Mouse (Mus musculus) spleen, adult 2 months (tissue): ENCODE results near the gene Tsr3. TPM values are rescaled to one million over a fixed set of nuclear protein-coding genes. Genes with fewer than 3 reads are reported as not detected.
A peak's percentile ranks its signal among the peaks of the same experiment; 100 is the strongest.

ENCODE experiments used
- DNase-seq, 2 experiments: peaks; one replicate each; pipeline versions ENCODE4 v3.0.0 to v3.0.0-alpha.2; 2012 to 2021; ENCODE audit warnings: low spot score in 2 of 2, low read depth in 1 of 2
- H3K27ac ChIP-seq: fragments of 200-500 bp; 2 replicates; pipeline ENCODE4 v1.5.1; 2012; ENCODE audit warnings: low read length, inconsistent platforms; ENCODE audit not compliant: insufficient read depth
- H3K27me3 ChIP-seq: fragments of 200-500 bp; 2 replicates; pipeline ENCODE4 v1.6.1; 2012; ENCODE audit warnings: mild to moderate bottlenecking, moderate library complexity, low read length, inconsistent platforms; ENCODE audit not compliant: control insufficient read depth, insufficient read depth
- H3K36me3 ChIP-seq: fragments of 200-500 bp; 2 replicates; pipeline ENCODE4 v1.6.1; 2012; ENCODE audit warnings: mild to moderate bottlenecking, low read length, inconsistent platforms; ENCODE audit not compliant: control insufficient read depth, insufficient read depth
- H3K4me1 ChIP-seq: fragments of 200-500 bp; 2 replicates; pipeline ENCODE4 v1.6.1; 2011; ENCODE audit warnings: inconsistent platforms; ENCODE audit not compliant: control insufficient read depth, insufficient read depth, insufficient read length
- H3K4me3 ChIP-seq: fragments of 200-500 bp; 2 replicates; pipeline ENCODE4 v1.5.1; 2011; ENCODE audit warnings: mild to moderate bottlenecking, inconsistent platforms; ENCODE audit not compliant: insufficient read depth, insufficient read length; ENCODE audit errors: extremely low read depth
- CTCF ChIP-seq: fragments of 200-500 bp; IDR thresholded peaks from 2 replicates; pipeline ENCODE4 v1.5.1; 2011; ENCODE audit warnings: mild to moderate bottlenecking, inconsistent platforms; ENCODE audit not compliant: insufficient read depth, insufficient read length, insufficient replicate concordance; ENCODE audit errors: extremely low read depth
- POLR2A ChIP-seq: fragments of 200-500 bp; IDR thresholded peaks from 2 replicates; pipeline ENCODE4 v1.6.1; 2011; ENCODE audit warnings: low read depth, low read length, inconsistent platforms
- WGBS: fragments of 180-500 bp; shearing (Covaris S2); methylation state at CpG from one replicate; pipeline ENCODE4 v1.1.7; 2018; 5-methylcytosine and 5-hydroxymethylcytosine counted together
- polyA plus RNA-seq: library from polyadenylated mRNA; depleted of rRNA; stranded (reverse); fragments of >200 nt; gene quantifications from 2 replicates; pipeline ENCODE4 v1.2.3, GENCODE M21; 2012; rRNA removed

Tsr3 gene
- polyA plus RNA-seq, 1 experiment, result 13.1 TPM

DNA sequence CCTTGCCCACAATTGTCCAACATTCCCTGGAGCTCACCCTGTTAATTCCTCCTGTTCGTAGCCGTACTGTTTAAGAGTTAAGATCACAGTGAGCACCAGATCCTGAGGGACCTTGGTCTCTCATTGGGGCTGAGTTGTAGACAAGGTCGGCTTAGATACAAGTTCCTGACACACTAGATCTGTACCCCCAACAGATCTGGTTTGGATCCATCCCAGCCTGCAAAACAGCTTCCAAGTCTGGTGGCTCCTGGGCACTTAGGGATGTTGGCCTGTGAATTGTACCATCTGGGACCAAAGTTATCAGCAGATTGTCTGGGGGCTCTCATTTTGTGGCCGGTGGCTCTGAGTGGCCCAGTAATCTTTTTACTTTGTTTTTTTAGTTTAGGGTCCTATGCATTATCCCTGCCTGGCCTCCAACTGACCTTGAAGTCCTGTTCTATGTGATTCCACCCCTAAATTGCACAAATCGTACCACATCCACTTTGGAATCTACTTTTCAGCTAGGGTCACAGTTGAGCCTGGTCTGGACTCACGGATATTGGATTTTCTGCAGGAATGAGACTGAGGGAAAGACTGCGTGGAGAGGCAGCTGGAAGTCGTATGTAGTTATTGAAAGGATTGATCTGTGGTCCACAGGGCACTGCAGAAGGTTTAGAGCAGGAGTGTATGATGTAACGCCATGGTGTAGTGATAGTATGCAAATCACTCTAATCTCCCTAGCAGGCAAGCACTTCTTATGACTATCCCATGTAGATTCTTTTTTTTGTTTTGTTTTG lies 34.8 kb downstream of the Tsr3 start, which contains the start of gene Ube2i:
Gene Ube2i, minus strand, starts transcription at position 52 of the 776 bp plus-strand sequence.
- no peak for DNase-seq
- H3K27ac ChIP-seq, result peak within 1 kb of the TSS; percentile 99
- no peak for TF ChIP-seq CTCF
- no peak for TF ChIP-seq POLR2A
- H3K36me3 ChIP-seq, result no peaks in the 10 kb centered on the region
- peaks cover 13% of the 10 kb centered on the region; the same call in 1 of the 2 replicates for H3K4me1 ChIP-seq
- H3K27me3 ChIP-seq, result no peaks in the 10 kb centered on the region
- peak within 1 kb of the TSS; percentile 75 for H3K4me3 ChIP-seq
- WGBS, result 81% methylated on average over 9 of the region's 9 CpGs

DNA sequence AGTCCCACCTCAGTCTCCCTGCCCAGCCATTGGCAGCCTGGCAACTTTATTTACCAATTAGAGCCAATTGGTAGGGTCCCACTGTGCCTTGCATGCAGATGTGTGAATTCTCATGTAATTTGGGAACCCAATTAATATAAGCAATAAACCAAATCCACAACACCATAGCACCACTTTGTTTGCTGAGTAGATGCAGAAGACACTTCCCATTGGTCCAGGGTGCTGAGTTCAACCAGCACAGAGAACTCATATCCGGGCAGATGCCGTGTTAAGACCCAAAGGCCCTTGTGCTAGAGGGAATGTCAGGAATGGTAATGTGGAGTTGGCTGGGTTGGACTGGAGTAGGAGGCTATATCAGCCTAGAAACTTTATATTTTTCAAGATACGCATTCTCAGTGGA lies 35.9 kb downstream of the Tsr3 start:
- TF ChIP-seq POLR2A, result no peak
- no peak for TF ChIP-seq CTCF
- no peaks in the 10 kb centered on the region for H3K36me3 ChIP-seq
- peaks cover 13% of the 10 kb centered on the region; the same call in 1 of the 2 replicates for H3K4me1 ChIP-seq
- H3K27me3 ChIP-seq, result no peaks in the 10 kb centered on the region
- H3K27ac ChIP-seq, result no peak overlapping the region
- no peak overlapping the region for H3K4me3 ChIP-seq
- WGBS, result 96% methylated on average over 3 of the region's 3 CpGs
- no peak for DNase-seq

DNA sequence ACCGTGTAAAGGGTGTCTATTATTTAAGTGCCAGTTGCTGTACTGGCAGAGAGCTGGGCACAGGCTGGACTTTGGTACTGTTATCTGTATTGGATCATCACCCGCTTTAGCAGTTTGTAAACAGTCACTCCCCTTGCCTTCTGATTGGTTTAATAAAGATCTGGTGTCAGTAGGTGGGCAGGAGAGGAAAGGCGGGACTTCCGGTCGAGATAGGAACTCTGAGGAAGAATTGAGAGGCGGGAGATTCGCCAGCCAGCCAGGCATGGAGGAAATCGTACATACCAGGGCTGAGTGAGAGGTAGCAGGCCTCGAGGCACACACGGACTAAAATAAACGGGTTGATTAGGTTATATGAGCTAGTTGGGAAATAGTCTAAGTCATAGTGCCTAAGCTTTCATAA lies 42.2 kb downstream of the Tsr3 start:
- DNase-seq, result peak in 1 of 2 experiments; percentile 31
- Histone ChIP-seq H3K4me1 (no peaks in the 10 kb centered on the region), H3K4me3 (no peak overlapping the region), H3K27ac (no peak overlapping the region), H3K27me3 (no peaks in the 10 kb centered on the region), H3K36me3 (no peaks in the 10 kb centered on the region)
- TF ChIP-seq CTCF (no peak), POLR2A (no peak)
- 41% methylated on average over 11 of the region's 11 CpGs for WGBS

DNA sequence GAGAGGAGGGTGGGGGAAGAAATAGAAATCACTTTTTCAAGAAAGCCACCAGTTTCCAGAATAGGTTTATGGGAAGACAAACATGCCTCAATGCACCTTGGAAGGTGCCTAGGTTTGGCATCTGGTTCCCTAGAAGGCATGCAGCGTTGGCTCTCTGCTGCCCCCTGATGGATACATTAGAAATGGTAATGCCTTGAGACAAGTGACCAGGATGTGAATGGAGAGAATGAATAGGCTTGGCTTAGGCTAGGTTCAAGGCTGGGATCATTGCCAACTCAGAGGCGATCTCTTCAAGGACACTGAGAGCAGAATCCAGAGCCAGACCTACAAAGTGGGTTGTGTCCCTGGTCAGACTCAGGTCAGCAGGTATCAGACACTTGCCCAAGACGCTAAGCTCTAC lies 45.1 kb downstream of the Tsr3 start:
- H3K27ac ChIP-seq, result no peak overlapping the region
- no peaks in the 10 kb centered on the region for H3K4me1 ChIP-seq
- H3K4me3 ChIP-seq, result no peak overlapping the region
- no peaks in the 10 kb centered on the region for H3K36me3 ChIP-seq
- DNase-seq, result peak; percentile 45 to 69
- H3K27me3 ChIP-seq, result no peaks in the 10 kb centered on the region
- WGBS, result 26% methylated on average over 3 of the region's 3 CpGs
- TF ChIP-seq CTCF (peak; percentile 93; the same call in 1 of the 2 replicates), POLR2A (no peak)

DNA sequence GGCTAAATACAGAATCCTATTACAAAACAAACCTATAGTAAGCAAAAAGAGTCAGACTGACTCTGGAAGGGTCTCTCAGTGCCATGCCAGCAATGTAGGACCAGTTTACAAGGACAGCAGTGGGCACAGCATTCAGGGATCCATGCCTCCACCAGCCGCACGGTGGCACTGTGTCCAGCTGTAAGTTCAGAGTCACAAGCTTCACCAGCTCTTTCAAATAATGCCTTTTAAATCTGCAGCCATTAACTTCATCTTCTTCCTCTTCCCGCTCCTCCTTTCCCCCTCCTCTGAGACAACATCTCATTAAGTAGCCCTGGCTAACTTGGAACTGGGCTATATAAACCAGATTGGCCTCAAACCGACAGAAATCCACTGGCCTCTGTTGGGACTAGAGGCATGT lies 48.9 kb downstream of the Tsr3 start:
- peak; percentile 64; the same call in 1 of the 2 replicates for TF ChIP-seq CTCF
- TF ChIP-seq POLR2A, result no peak
- DNase-seq, result peak in 1 of 2 experiments; percentile 47

DNA sequence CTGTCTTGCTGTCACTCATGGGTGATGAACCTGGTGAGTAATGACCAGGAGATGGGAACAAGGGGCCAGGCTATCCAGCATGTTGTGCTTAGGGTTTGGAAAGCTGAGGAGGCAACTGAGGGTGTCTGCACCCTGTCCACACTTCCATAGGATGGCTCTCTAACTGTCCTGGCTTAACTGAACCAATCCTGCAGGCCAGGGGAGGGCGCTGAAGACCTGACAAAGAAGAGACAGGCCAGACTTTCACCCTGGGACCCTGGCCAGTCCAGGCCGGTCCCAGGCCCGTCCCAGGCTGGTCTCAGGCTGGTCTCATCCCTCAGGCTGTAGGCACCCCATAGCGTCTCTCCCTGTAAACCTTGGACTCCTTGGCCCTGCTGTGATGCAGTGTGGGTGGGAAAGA lies 50.4 kb downstream of the Tsr3 start:
- no peak for DNase-seq
- WGBS, result 41% methylated on average over 4 of the region's 4 CpGs
- H3K27ac ChIP-seq, result no peak overlapping the region
- no peaks in the 10 kb centered on the region for H3K4me1 ChIP-seq
- TF ChIP-seq CTCF, result no peak
- no peak for TF ChIP-seq POLR2A
- no peaks in the 10 kb centered on the region for H3K27me3 ChIP-seq
- H3K4me3 ChIP-seq, result no peak overlapping the region
- H3K36me3 ChIP-seq, result no peaks in the 10 kb centered on the region

More for the DNA sequence above, 48.9 kb downstream of the Tsr3 start:
- Histone ChIP-seq H3K4me3 (no peak overlapping the region), H3K27ac (no peak overlapping the region), H3K36me3 (no peaks in the 10 kb centered on the region), H3K4me1 (no peaks in the 10 kb centered on the region), H3K27me3 (no peaks in the 10 kb centered on the region)
- 20% methylated on average over 4 of the region's 4 CpGs for WGBS

Other genes with a start within 250 kb of the Tsr3 start
- gene Cramp1l, start 224.4 kb upstream of the Tsr3 start, polyA plus RNA-seq, result 12.6 and 15.3 TPM in 2 replicates
- gene Ift140, start 224.1 kb upstream of the Tsr3 start, polyA plus RNA-seq, result 31.5 and 33.2 TPM in 2 replicates
- gene Tmem204, start 156.6 kb upstream of the Tsr3 start, polyA plus RNA-seq, result 37.6 and 46.7 TPM in 2 replicates
- 20.7 and 22.6 TPM in 2 replicates for gene Telo2, start 124.2 kb upstream of the Tsr3 start, polyA plus RNA-seq
- not detected in 2 replicates for gene Ptx4, start 119.4 kb upstream of the Tsr3 start, polyA plus RNA-seq
- 27.0 and 29.9 TPM in 2 replicates for gene Clcn7, start 106.8 kb upstream of the Tsr3 start, polyA plus RNA-seq
- 0.04 TPM in 1 of 2 replicates, not detected in the other for gene Ccdc154, start 77.7 kb upstream of the Tsr3 start, polyA plus RNA-seq
- not detected in 2 replicates for gene Gm38655, start 64.7 kb upstream of the Tsr3 start, polyA plus RNA-seq
- gene BC003965, start 55.6 kb upstream of the Tsr3 start, polyA plus RNA-seq, result 9.1 and 10.0 TPM in 2 replicates
- 30.4 and 32.0 TPM in 2 replicates for gene Unkl, start 51.8 kb upstream of the Tsr3 start, polyA plus RNA-seq
- 22.4 and 25.6 TPM in 2 replicates for gene Gnptg, start within 50 bp of the Tsr3 start, polyA plus RNA-seq
- gene Baiap3, start 16.2 kb downstream of the Tsr3 start, polyA plus RNA-seq, result 23.1 and 23.8 TPM in 2 replicates
- 95.2 and 102 TPM in 2 replicates for gene Ube2i, start 34.5 kb downstream of the Tsr3 start, polyA plus RNA-seq
- 2.5 and 2.7 TPM in 2 replicates for gene Prss34, start 58.2 kb downstream of the Tsr3 start, polyA plus RNA-seq
- not detected in 2 replicates for gene Prss28, start 68.5 kb downstream of the Tsr3 start, polyA plus RNA-seq
- 0.26 and 0.32 TPM in 2 replicates for gene Prss29, start 78.5 kb downstream of the Tsr3 start, polyA plus RNA-seq
- gene Tpsab1, start 105.4 kb downstream of the Tsr3 start, polyA plus RNA-seq, result 0.11 TPM in 1 of 2 replicates, not detected in the other
- gene Tpsb2, start 126.1 kb downstream of the Tsr3 start, polyA plus RNA-seq, result 1.2 and 1.6 TPM in 2 replicates
- 0.09 TPM in 1 of 2 replicates, not detected in the other for gene Tpsg1, start 129.1 kb downstream of the Tsr3 start, polyA plus RNA-seq
- gene Cacna1h, start 193.6 kb downstream of the Tsr3 start, polyA plus RNA-seq, result 11.6 and 14.4 TPM in 2 replicates
- 0.06 TPM in 1 of 2 replicates, not detected in the other for gene Tekt4, start 214.4 kb downstream of the Tsr3 start, polyA plus RNA-seq